Mouse (Mus musculus): Measurements from ENCODE around the gene Mymx. TPM values are rescaled to one million over a fixed set of nuclear protein-coding genes. Genes with fewer than 3 reads are reported as not detected.
"Not testable (repeated sequence)": the region's sequence is repeated elsewhere in the genome, so short reads cannot be mapped to it uniquely, and the experiment has no call there.

Mymx gene
- polyA plus RNA-seq, 1 experiment from 2014 or later = 0.31 TPM

GRCm38 (mm10) chr17:45623425-45623824 lies 21.5 kb upstream of the Mymx start:
- DNase-seq (ENCODE audit: low spot score); H3K36me3 ChIP-seq; H3K9me3 ChIP-seq; H3K27ac ChIP-seq; H3K4me3 ChIP-seq; H3K27me3 ChIP-seq (ENCODE audit: insufficient read depth, poor library complexity, severe bottlenecking): not testable (repeated sequence)
- peaks cover 24% of the 10 kb centered on the region for H3K4me1 ChIP-seq
- 90% methylated on average over 8 of the region's 8 CpGs for WGBS

GRCm38 (mm10) chr17:45619386-45620256 lies 17.7 kb upstream of the Mymx start:
- H3K9me3 ChIP-seq = no peaks in the 10 kb centered on the region
- DNase-seq (ENCODE audit: low spot score) = peak; percentile 81
- WGBS = 14% methylated on average over 20 of the region's 20 CpGs
- H3K4me1 ChIP-seq = peaks cover 15% of the 10 kb centered on the region
- H3K4me3 ChIP-seq = peak overlapping the region; percentile 50
- no peaks in the 10 kb centered on the region for H3K27me3 ChIP-seq (ENCODE audit: insufficient read depth, poor library complexity, severe bottlenecking)
- no peaks in the 10 kb centered on the region for H3K36me3 ChIP-seq
- peak overlapping the region; percentile 81 for H3K27ac ChIP-seq

- peak; percentile 79 for DNase-seq (ENCODE audit: low spot score)
- peaks cover 15% of the 10 kb centered on the region for H3K4me1 ChIP-seq
- H3K27ac ChIP-seq = peak overlapping the region; percentile 81
- no peaks in the 10 kb centered on the region for H3K36me3 ChIP-seq
- H3K27me3 ChIP-seq (ENCODE audit: insufficient read depth, poor library complexity, severe bottlenecking) = no peaks in the 10 kb centered on the region
- H3K4me3 ChIP-seq = peak overlapping the region; percentile 50
- H3K9me3 ChIP-seq = no peaks in the 10 kb centered on the region
- WGBS = 13% methylated on average over 8 of the region's 8 CpGs
Observed at GRCm38 (mm10) chr17:45618941-45619385, 17.1 kb upstream of the Mymx start.

GRCm38 (mm10) chr17:45617655-45618054 lies 15.8 kb upstream of the Mymx start:
- Histone ChIP-seq H3K27me3 (ENCODE audit: insufficient read depth, poor library complexity, severe bottlenecking) (no peaks in the 10 kb centered on the region), H3K4me3 (no peak overlapping the region), H3K9me3 (no peaks in the 10 kb centered on the region), H3K4me1 (peaks cover 15% of the 10 kb centered on the region), H3K36me3 (no peaks in the 10 kb centered on the region), H3K27ac (no peak overlapping the region)
- no peak for DNase-seq (ENCODE audit: low spot score)
- WGBS = 87% methylated on average over 6 of the region's 6 CpGs

- Histone ChIP-seq H3K27me3 (ENCODE audit: insufficient read depth, poor library complexity, severe bottlenecking) (no peaks in the 10 kb centered on the region), H3K27ac (no peak overlapping the region), H3K9me3 (no peaks in the 10 kb centered on the region), H3K4me1 (peaks cover 21% of the 10 kb centered on the region), H3K4me3 (no peak overlapping the region), H3K36me3 (no peaks in the 10 kb centered on the region)
- 83% methylated on average over 3 of the region's 3 CpGs for WGBS
- DNase-seq (ENCODE audit: low spot score) = no peak
Observed at GRCm38 (mm10) chr17:45616679-45617078, 14.8 kb upstream of the Mymx start.

GRCm38 (mm10) chr17:45616046-45616650 lies 14.2 kb upstream of the Mymx start:
- no peaks in the 10 kb centered on the region for H3K27me3 ChIP-seq (ENCODE audit: insufficient read depth, poor library complexity, severe bottlenecking)
- no peaks in the 10 kb centered on the region for H3K9me3 ChIP-seq
- no peak overlapping the region for H3K4me3 ChIP-seq
- no peaks in the 10 kb centered on the region for H3K36me3 ChIP-seq
- H3K4me1 ChIP-seq = peaks cover 21% of the 10 kb centered on the region
- DNase-seq (ENCODE audit: low spot score) = no peak
- WGBS = 62% methylated on average over 4 of the region's 4 CpGs
- no peak overlapping the region for H3K27ac ChIP-seq

GRCm38 (mm10) chr17:45612921-45613320 lies 11.0 kb upstream of the Mymx start:
- no peaks in the 10 kb centered on the region for H3K9me3 ChIP-seq
- no peak for DNase-seq (ENCODE audit: low spot score)
- no peak overlapping the region; the same call in 1 of the 2 replicates for H3K27ac ChIP-seq
- no peaks in the 10 kb centered on the region for H3K36me3 ChIP-seq
- H3K4me1 ChIP-seq = peaks cover 17% of the 10 kb centered on the region
- no peak overlapping the region for H3K4me3 ChIP-seq
- WGBS = 85% methylated on average over 7 of the region's 7 CpGs
- H3K27me3 ChIP-seq (ENCODE audit: insufficient read depth, poor library complexity, severe bottlenecking) = no peaks in the 10 kb centered on the region

- Histone ChIP-seq H3K27ac (no peak overlapping the region), H3K36me3 (no peaks in the 10 kb centered on the region), H3K27me3 (ENCODE audit: insufficient read depth, poor library complexity, severe bottlenecking) (no peaks in the 10 kb centered on the region), H3K9me3 (no peaks in the 10 kb centered on the region), H3K4me3 (no peak overlapping the region), H3K4me1 (peaks cover 17% of the 10 kb centered on the region)
- WGBS = 79% methylated on average over 8 of the region's 8 CpGs
- no peak for DNase-seq (ENCODE audit: low spot score)
Observed at GRCm38 (mm10) chr17:45612008-45612407, 10.1 kb upstream of the Mymx start.

- Histone ChIP-seq H3K4me1 (peaks cover 17% of the 10 kb centered on the region), H3K27ac (peak overlapping the region; percentile 71), H3K36me3 (no peaks in the 10 kb centered on the region), H3K4me3 (peak overlapping the region; percentile 24; the same call in 1 of the 2 replicates), H3K9me3 (no peaks in the 10 kb centered on the region), H3K27me3 (ENCODE audit: insufficient read depth, poor library complexity, severe bottlenecking) (no peaks in the 10 kb centered on the region)
- 29% methylated on average over 5 of the region's 5 CpGs for WGBS
- DNase-seq (ENCODE audit: low spot score) = no peak
Observed at GRCm38 (mm10) chr17:45610144-45610866, 8.4 kb upstream of the Mymx start.

GRCm38 (mm10) chr17:45608396-45608795 lies 6.5 kb upstream of the Mymx start:
- Histone ChIP-seq H3K9me3 (no peaks in the 10 kb centered on the region), H3K4me1 (peaks cover 17% of the 10 kb centered on the region), H3K36me3 (no peaks in the 10 kb centered on the region), H3K4me3 (no peak overlapping the region), H3K27ac (no peak overlapping the region), H3K27me3 (ENCODE audit: insufficient read depth, poor library complexity, severe bottlenecking) (no peaks in the 10 kb centered on the region)
- DNase-seq (ENCODE audit: low spot score) = no peak
- 90% methylated on average over 4 of the region's 4 CpGs for whole genome bisulfite sequencing

- WGBS = 84% methylated on average over 15 of the region's 15 CpGs
Observed at GRCm38 (mm10) chr17:45606992-45607879, 5.3 kb upstream of the Mymx start.

GRCm38 (mm10) chr17:45602984-45603383 lies 1.1 kb upstream of the Mymx start:
- Histone ChIP-seq H3K4me1 (peaks cover 33% of the 10 kb centered on the region), H3K27ac (no peak overlapping the region), H3K4me3 (no peak overlapping the region), H3K36me3 (no peaks in the 10 kb centered on the region), H3K9me3 (no peaks in the 10 kb centered on the region), H3K27me3 (ENCODE audit: insufficient read depth, poor library complexity, severe bottlenecking) (peaks cover 27% of the 10 kb centered on the region)
- no peak for DNase-seq (ENCODE audit: low spot score)
- WGBS = 88% methylated on average over 3 of the region's 3 CpGs

More at GRCm38 (mm10) chr17:45606992-45607879, 5.3 kb upstream of the Mymx start:
- H3K27me3 ChIP-seq (ENCODE audit: insufficient read depth, poor library complexity, severe bottlenecking) = peaks cover 3% of the 10 kb centered on the region; the same call in 1 of the 2 replicates
- H3K9me3 ChIP-seq = no peaks in the 10 kb centered on the region
- peaks cover 17% of the 10 kb centered on the region for H3K4me1 ChIP-seq
- H3K4me3 ChIP-seq = no peak overlapping the region
- DNase-seq (ENCODE audit: low spot score) = no peak
- H3K27ac ChIP-seq = no peak overlapping the region
- no peaks in the 10 kb centered on the region for H3K36me3 ChIP-seq
